Mouse (Mus musculus): Measurements from ENCODE around the gene Wnt5b. TPM values are rescaled to one million over a fixed set of nuclear protein-coding genes. Genes with fewer than 3 reads are reported as not detected.

The Wnt5b gene
- total and polyA plus RNA-seq, 3 experiments, result 0.03 TPM; not detected in 2

DNA sequence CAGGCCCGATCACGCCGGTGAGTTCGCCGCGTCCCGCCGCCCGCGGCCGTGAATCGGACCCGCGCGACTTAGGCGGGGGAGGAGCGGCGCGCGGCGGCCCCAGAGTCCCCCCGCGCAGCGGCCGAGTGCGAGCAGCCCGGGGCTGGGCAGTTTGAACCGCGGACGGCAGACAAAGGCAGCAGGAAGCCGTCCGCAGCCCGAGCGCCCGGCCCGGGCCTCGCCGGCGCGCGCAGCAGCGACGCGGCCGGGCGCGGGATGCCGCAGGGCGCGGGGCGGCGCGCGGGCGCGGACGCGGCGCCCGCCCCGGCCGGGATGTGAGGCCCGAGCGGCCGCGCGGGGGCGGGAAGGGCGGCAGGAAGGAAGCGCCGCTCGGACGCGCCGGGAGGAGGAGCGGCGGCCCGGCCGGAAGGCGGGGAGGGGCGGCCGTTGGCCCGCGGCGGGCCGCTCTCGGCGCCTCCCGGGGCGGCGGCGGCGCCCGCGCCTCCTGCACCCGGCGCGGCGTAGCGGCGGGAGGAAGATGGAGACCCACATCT is 64.7 kb downstream of the Wnt5b start, which contains the start of gene Fbxl14:
Gene Fbxl14 (plus strand): TSS at position 326 of the 533 bp plus-strand sequence.
- Histone ChIP-seq H3K36me3 (replicated peaks) (peaks cover 33% of the 10 kb centered on the region), H3K4me3 (ENCODE audit: low read depth, low read length) (peak within 1 kb of the TSS; percentile 99), H3K9me3 (replicated peaks) (no peaks in the 10 kb centered on the region), H3K4me1 (ENCODE audit: insufficient read depth, low read depth, low read length) (peaks cover 50% of the 10 kb centered on the region), H3K27me3 (ENCODE audit: insufficient read depth, low read length) (no peaks in the 10 kb centered on the region)
- TF ChIP-seq CTCF (IDR thresholded peaks at IDR 0.05; ENCODE audit: low read depth, low read length), result no peak
- TF ChIP-seq GATA1 (IDR thresholded peaks at IDR 0.05; ENCODE audit: borderline replicate concordance, low read length), result no peak
- no peak for TF ChIP-seq POLR2AphosphoS5 (IDR thresholded peaks at IDR 0.05; ENCODE audit: insufficient replicate concordance, low read depth, low read length)
- TF ChIP-seq TAL1 (conservative IDR thresholded peaks at IDR 0.05; ENCODE audit: low read depth, low read length), result no peak
- TF ChIP-seq GATA2 (IDR thresholded peaks at IDR 0.05; ENCODE audit: borderline replicate concordance, low read depth, low read length), result no peak
- ATAC-seq (ENCODE audit: extremely low read depth, insufficient number of reproducible peaks, low FRiP score, poor library complexity, severe bottlenecking) (no peak), DNase-seq (ENCODE audit: low spot score) (peak; percentile 64)

DNA sequence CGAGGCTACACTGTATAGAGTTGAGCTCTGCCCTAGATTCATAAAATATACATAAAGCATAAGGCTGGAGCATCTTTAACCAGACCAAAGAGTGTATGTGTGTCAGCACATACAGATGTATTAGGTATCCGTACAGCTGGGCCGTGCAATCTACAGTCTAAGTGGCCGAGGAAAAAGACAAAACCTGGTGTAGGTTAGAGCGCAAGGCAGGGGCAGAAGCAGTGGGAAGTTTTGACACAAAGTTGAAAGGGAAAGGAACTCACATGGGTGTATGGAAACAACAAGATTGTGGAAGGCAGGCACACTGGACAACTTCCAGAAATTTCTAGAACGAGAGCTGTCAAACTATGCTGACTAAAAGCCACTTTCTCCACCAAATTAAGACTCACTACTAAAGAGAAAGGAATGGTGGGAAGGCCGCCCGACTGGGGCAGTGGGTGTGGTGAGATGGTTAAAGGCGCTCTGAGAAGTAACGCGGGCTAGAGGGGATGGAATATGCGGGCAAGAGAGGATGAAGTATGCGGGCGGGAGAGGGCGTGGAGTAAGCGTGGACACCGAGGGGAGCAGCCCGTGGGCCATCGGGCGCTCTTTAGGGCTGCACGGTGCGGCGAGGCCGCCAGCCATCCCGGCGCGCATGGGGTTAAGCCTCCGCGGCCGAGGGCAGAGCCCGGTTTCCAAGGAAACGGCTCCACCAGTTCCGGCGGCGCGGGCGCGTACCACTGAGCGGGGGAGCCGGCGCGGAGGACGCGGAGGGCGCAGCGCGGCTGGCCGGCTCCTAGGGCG is 65.4 kb downstream of the Wnt5b start:
- peaks cover 28% of the 10 kb centered on the region for H3K36me3 ChIP-seq (replicated peaks)
- no peaks in the 10 kb centered on the region for H3K9me3 ChIP-seq (replicated peaks)
- ATAC-seq (ENCODE audit: extremely low read depth, insufficient number of reproducible peaks, low FRiP score, poor library complexity, severe bottlenecking) (peak; percentile 29), DNase-seq (ENCODE audit: low spot score) (peak; percentile 82)
- TF ChIP-seq GATA2 (IDR thresholded peaks at IDR 0.05; ENCODE audit: borderline replicate concordance, low read depth, low read length), result no peak
- TF ChIP-seq POLR2AphosphoS5 (IDR thresholded peaks at IDR 0.05; ENCODE audit: insufficient replicate concordance, low read depth, low read length), result no peak
- no peak for TF ChIP-seq TAL1 (conservative IDR thresholded peaks at IDR 0.05; ENCODE audit: low read depth, low read length)
- TF ChIP-seq CTCF (IDR thresholded peaks at IDR 0.05; ENCODE audit: low read depth, low read length), result no peak
- no peak for TF ChIP-seq GATA1 (IDR thresholded peaks at IDR 0.05; ENCODE audit: borderline replicate concordance, low read length)
- H3K27me3 ChIP-seq (ENCODE audit: insufficient read depth, low read length), result no peaks in the 10 kb centered on the region
- H3K4me3 ChIP-seq (ENCODE audit: low read depth, low read length), result peak overlapping the region; percentile 99
- H3K4me1 ChIP-seq (ENCODE audit: insufficient read depth, low read depth, low read length), result peaks cover 46% of the 10 kb centered on the region

DNA sequence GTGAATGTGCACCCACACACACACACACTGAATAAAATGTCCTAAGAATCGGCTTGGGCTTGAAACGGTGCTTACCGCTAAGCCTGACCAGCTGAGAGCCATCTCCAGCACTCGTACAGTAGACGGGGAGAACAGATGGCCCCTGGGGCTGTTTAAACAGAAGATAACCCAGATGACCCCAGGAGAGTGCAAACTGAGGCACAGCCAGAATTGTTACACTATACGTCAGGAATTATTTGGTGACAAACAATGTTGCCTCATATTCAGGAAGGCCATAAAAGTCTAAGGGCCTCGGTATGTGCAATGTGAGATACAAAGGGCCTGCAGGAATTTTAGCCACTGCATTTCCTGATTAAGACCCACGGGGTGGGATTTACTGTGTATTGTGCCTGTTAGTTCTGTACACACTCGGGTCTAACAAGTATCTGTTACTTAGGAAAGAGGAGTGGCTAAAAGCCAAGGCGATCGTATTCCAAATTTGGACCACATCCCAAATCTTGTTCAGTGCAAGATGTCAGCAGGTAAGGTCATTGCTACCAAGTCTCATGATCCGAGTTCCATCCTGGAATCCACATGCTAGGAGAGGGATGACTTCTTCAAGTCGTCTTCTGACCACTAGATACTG is 66.3 kb downstream of the Wnt5b start:
- Histone ChIP-seq H3K4me1 (ENCODE audit: insufficient read depth, low read depth, low read length) (peaks cover 45% of the 10 kb centered on the region), H3K27me3 (ENCODE audit: insufficient read depth, low read length) (no peaks in the 10 kb centered on the region), H3K36me3 (replicated peaks) (peaks cover 18% of the 10 kb centered on the region), H3K9me3 (replicated peaks) (no peaks in the 10 kb centered on the region), H3K4me3 (ENCODE audit: low read depth, low read length) (no peak overlapping the region)
- DNase-seq (ENCODE audit: low spot score), result no peak
- TF ChIP-seq GATA1 (IDR thresholded peaks at IDR 0.05; ENCODE audit: borderline replicate concordance, low read length), result no peak
- no peak for TF ChIP-seq CTCF (IDR thresholded peaks at IDR 0.05; ENCODE audit: low read depth, low read length)
- no peak for TF ChIP-seq TAL1 (conservative IDR thresholded peaks at IDR 0.05; ENCODE audit: low read depth, low read length)
- TF ChIP-seq GATA2 (IDR thresholded peaks at IDR 0.05; ENCODE audit: borderline replicate concordance, low read depth, low read length), result no peak
- TF ChIP-seq POLR2AphosphoS5 (IDR thresholded peaks at IDR 0.05; ENCODE audit: insufficient replicate concordance, low read depth, low read length), result no peak
- ATAC-seq (ENCODE audit: extremely low read depth, insufficient number of reproducible peaks, low FRiP score, poor library complexity, severe bottlenecking), result no peak

DNA sequence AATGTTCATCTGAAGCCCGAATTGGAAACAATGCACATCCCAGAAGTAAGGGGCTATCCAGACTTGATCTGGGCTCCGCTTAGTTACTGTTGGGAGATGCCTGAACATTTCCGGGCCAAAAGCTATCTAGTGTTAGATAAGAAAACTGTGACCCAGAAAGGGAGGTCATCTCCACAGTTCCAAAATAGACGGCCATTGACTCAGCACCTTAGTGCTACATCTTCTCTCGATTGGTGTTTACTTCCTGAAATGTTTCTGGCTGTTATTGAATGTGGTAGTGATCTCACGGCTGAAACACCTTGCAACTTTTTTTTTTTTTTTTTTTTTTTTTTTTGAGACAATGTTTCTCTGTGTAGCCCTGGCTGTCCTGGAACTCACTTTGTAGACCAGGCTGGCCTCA is 68.2 kb downstream of the Wnt5b start:
- H3K4me3 ChIP-seq (ENCODE audit: low read depth, low read length), result no peak overlapping the region
- peaks cover 48% of the 10 kb centered on the region for H3K4me1 ChIP-seq (ENCODE audit: insufficient read depth, low read depth, low read length)

DNA sequence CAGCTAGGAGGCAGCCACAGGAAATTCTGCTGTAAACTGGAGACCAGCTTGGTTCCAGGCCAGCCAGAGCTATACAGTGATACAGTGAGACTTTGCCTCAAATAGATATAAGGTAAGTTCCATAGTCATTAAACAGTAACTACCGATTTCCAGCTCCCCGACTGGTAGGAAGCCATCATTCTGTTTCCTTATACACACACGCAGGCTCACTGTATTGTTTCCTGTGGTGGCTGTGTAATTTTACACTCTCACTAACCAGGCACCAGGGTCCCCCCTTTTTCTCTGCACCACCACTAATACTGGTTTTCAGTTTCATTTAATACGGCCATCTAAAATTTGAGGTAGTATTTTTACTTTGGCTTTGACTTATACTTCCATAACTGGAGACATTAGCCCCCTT is 70.2 kb downstream of the Wnt5b start:
- H3K4me3 ChIP-seq (ENCODE audit: low read depth, low read length), result no peak overlapping the region
- no peaks in the 10 kb centered on the region for H3K9me3 ChIP-seq (replicated peaks)
- DNase-seq (ENCODE audit: low spot score) (no peak), ATAC-seq (ENCODE audit: extremely low read depth, insufficient number of reproducible peaks, low FRiP score, poor library complexity, severe bottlenecking) (no peak)
- H3K4me1 ChIP-seq (ENCODE audit: insufficient read depth, low read depth, low read length), result peaks cover 36% of the 10 kb centered on the region
- H3K36me3 ChIP-seq (replicated peaks), result no peaks in the 10 kb centered on the region
- peaks cover 6% of the 10 kb centered on the region for H3K27me3 ChIP-seq (ENCODE audit: insufficient read depth, low read length)
- no peak for TF ChIP-seq GATA2 (IDR thresholded peaks at IDR 0.05; ENCODE audit: borderline replicate concordance, low read depth, low read length)
- TF ChIP-seq CTCF (IDR thresholded peaks at IDR 0.05; ENCODE audit: low read depth, low read length), result no peak
- no peak for TF ChIP-seq POLR2AphosphoS5 (IDR thresholded peaks at IDR 0.05; ENCODE audit: insufficient replicate concordance, low read depth, low read length)
- no peak for TF ChIP-seq TAL1 (conservative IDR thresholded peaks at IDR 0.05; ENCODE audit: low read depth, low read length)
- TF ChIP-seq GATA1 (IDR thresholded peaks at IDR 0.05; ENCODE audit: borderline replicate concordance, low read length), result no peak

More for the DNA sequence above, 68.2 kb downstream of the Wnt5b start:
- TF ChIP-seq CTCF (IDR thresholded peaks at IDR 0.05; ENCODE audit: low read depth, low read length) (no peak), GATA2 (IDR thresholded peaks at IDR 0.05; ENCODE audit: borderline replicate concordance, low read depth, low read length) (no peak)
- no peaks in the 10 kb centered on the region for H3K9me3 ChIP-seq (replicated peaks)
- DNase-seq (ENCODE audit: low spot score), result no peak
- ATAC-seq (ENCODE audit: extremely low read depth, insufficient number of reproducible peaks, low FRiP score, poor library complexity, severe bottlenecking), result no peak
- peaks cover 12% of the 10 kb centered on the region for H3K36me3 ChIP-seq (replicated peaks)
- H3K27me3 ChIP-seq (ENCODE audit: insufficient read depth, low read length), result peaks cover 5% of the 10 kb centered on the region; the same call in 1 of the 2 replicates

DNA sequence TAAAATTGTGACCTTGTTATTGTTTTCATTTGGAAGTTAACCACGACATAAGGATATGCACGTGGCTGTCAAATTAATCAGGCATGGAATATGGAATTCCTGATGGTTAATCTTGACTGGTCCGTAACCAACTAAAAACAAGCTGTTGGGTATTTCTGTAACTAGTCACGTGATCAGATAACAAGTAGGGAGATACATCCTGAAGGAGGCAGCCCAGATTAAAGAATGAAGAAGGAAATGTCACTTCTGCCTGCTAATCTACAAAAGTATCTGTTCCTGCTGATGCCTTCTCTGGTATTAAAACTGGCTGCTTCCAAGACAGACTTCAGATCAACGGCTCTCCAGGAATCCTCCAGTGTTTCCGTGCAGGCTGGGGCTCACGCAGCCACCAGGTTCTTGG is 70.7 kb downstream of the Wnt5b start:
- no peak for DNase-seq (ENCODE audit: low spot score)
- no peaks in the 10 kb centered on the region for H3K36me3 ChIP-seq (replicated peaks)
- peaks cover 10% of the 10 kb centered on the region for H3K27me3 ChIP-seq (ENCODE audit: insufficient read depth, low read length)
- TF ChIP-seq GATA1 (IDR thresholded peaks at IDR 0.05; ENCODE audit: borderline replicate concordance, low read length) (no peak), CTCF (IDR thresholded peaks at IDR 0.05; ENCODE audit: low read depth, low read length) (no peak), TAL1 (conservative IDR thresholded peaks at IDR 0.05; ENCODE audit: low read depth, low read length) (no peak), GATA2 (IDR thresholded peaks at IDR 0.05; ENCODE audit: borderline replicate concordance, low read depth, low read length) (no peak), POLR2AphosphoS5 (IDR thresholded peaks at IDR 0.05; ENCODE audit: insufficient replicate concordance, low read depth, low read length) (no peak)
- ATAC-seq (ENCODE audit: extremely low read depth, insufficient number of reproducible peaks, low FRiP score, poor library complexity, severe bottlenecking), result no peak
- H3K4me1 ChIP-seq (ENCODE audit: insufficient read depth, low read depth, low read length), result peaks cover 31% of the 10 kb centered on the region
- H3K9me3 ChIP-seq (replicated peaks), result no peaks in the 10 kb centered on the region
- no peak overlapping the region for H3K4me3 ChIP-seq (ENCODE audit: low read depth, low read length)

Measured in G1E (cell line).